Mouse (Mus musculus): Measurements from ENCODE around the gene Loxl3. TPM values are rescaled to one million over a fixed set of nuclear protein-coding genes. Genes with fewer than 3 reads are reported as not detected.
A peak's percentile ranks its signal among the peaks of the same experiment; 100 is the strongest.

Loxl3 gene
- polyA plus RNA-seq, 1 experiment from 2014 or later: 4.9 TPM

GRCm38 (mm10) chr6:83087205-83087925 is 53.4 kb downstream of the Loxl3 start:
- Histone ChIP-seq H3K9ac (no peak overlapping the region), H3K36me3 (replicated peaks; ENCODE audit: control insufficient read depth, insufficient read depth) (peaks cover 2% of the 10 kb centered on the region; the same call in 1 of the 2 replicates), H3K4me1 (replicated peaks; ENCODE audit: control insufficient read depth, insufficient read depth, low read length) (no peaks in the 10 kb centered on the region), H3K4me2 (replicated peaks) (peak overlapping the region; percentile 31), H3K27me3 (ENCODE audit: control insufficient read depth, insufficient read depth, low read length) (peaks cover 84% of the 10 kb centered on the region), H3K9me3 (ENCODE audit: control insufficient read depth, low read length) (no peaks in the 10 kb centered on the region), H3K4me3 (replicated peaks; ENCODE audit: low read length) (no peak overlapping the region), H3K27ac (no peak overlapping the region)
- no peak for DNase-seq (ENCODE audit: low spot score)
- WGBS: under 1% methylated on average over 47 of the region's 47 CpGs
- no peak for ATAC-seq (ENCODE audit: low FRiP score)

GRCm38 (mm10) chr6:83087926-83088260 is 53.9 kb downstream of the Loxl3 start:
- Histone ChIP-seq H3K9ac (no peak overlapping the region), H3K27me3 (ENCODE audit: control insufficient read depth, insufficient read depth, low read length) (peaks cover 84% of the 10 kb centered on the region), H3K4me2 (replicated peaks) (no peak overlapping the region), H3K9me3 (ENCODE audit: control insufficient read depth, low read length) (no peaks in the 10 kb centered on the region), H3K36me3 (replicated peaks; ENCODE audit: control insufficient read depth, insufficient read depth) (no peaks in the 10 kb centered on the region), H3K4me1 (replicated peaks; ENCODE audit: control insufficient read depth, insufficient read depth, low read length) (no peaks in the 10 kb centered on the region), H3K27ac (no peak overlapping the region), H3K4me3 (replicated peaks; ENCODE audit: low read length) (no peak overlapping the region)
- ATAC-seq (ENCODE audit: low FRiP score) (no peak), DNase-seq (ENCODE audit: low spot score) (no peak)
- WGBS: 4% methylated on average over 9 of the region's 9 CpGs

GRCm38 (mm10) chr6:83092416-83093127 is 58.6 kb downstream of the Loxl3 start:
- H3K27me3 ChIP-seq (ENCODE audit: control insufficient read depth, insufficient read depth, low read length): peaks cover 40% of the 10 kb centered on the region
- H3K36me3 ChIP-seq (replicated peaks; ENCODE audit: control insufficient read depth, insufficient read depth): no peaks in the 10 kb centered on the region
- H3K9ac ChIP-seq: no peak overlapping the region
- H3K4me3 ChIP-seq (replicated peaks; ENCODE audit: low read length): no peak overlapping the region
- H3K9me3 ChIP-seq (ENCODE audit: control insufficient read depth, low read length): no peaks in the 10 kb centered on the region
- no peak overlapping the region for H3K4me2 ChIP-seq (replicated peaks)
- ATAC-seq (ENCODE audit: low FRiP score): no peak
- no peaks in the 10 kb centered on the region for H3K4me1 ChIP-seq (replicated peaks; ENCODE audit: control insufficient read depth, insufficient read depth, low read length)
- 36% methylated on average over 6 of the region's 6 CpGs for WGBS
- DNase-seq (ENCODE audit: low spot score): no peak
- no peak overlapping the region for H3K27ac ChIP-seq

GRCm38 (mm10) chr6:83095968-83096367 is 62.0 kb downstream of the Loxl3 start:
- DNase-seq (ENCODE audit: low spot score) (no peak), ATAC-seq (ENCODE audit: low FRiP score) (no peak)
- Histone ChIP-seq H3K27me3 (ENCODE audit: control insufficient read depth, insufficient read depth, low read length) (peaks cover 8% of the 10 kb centered on the region; the same call in 1 of the 2 replicates), H3K27ac (no peak overlapping the region), H3K4me3 (replicated peaks; ENCODE audit: low read length) (no peak overlapping the region), H3K4me1 (replicated peaks; ENCODE audit: control insufficient read depth, insufficient read depth, low read length) (no peaks in the 10 kb centered on the region), H3K9me3 (ENCODE audit: control insufficient read depth, low read length) (no peaks in the 10 kb centered on the region), H3K4me2 (replicated peaks) (no peak overlapping the region), H3K9ac (no peak overlapping the region), H3K36me3 (replicated peaks; ENCODE audit: control insufficient read depth, insufficient read depth) (no peaks in the 10 kb centered on the region)
- 49% methylated on average over 6 of the region's 6 CpGs for WGBS

GRCm38 (mm10) chr6:83098411-83098810 is 64.4 kb downstream of the Loxl3 start:
- Histone ChIP-seq H3K27ac (no peak overlapping the region), H3K27me3 (ENCODE audit: control insufficient read depth, insufficient read depth, low read length) (no peaks in the 10 kb centered on the region), H3K9ac (no peak overlapping the region), H3K4me3 (replicated peaks; ENCODE audit: low read length) (no peak overlapping the region), H3K36me3 (replicated peaks; ENCODE audit: control insufficient read depth, insufficient read depth) (no peaks in the 10 kb centered on the region), H3K9me3 (ENCODE audit: control insufficient read depth, low read length) (no peaks in the 10 kb centered on the region), H3K4me2 (replicated peaks) (no peak overlapping the region), H3K4me1 (replicated peaks; ENCODE audit: control insufficient read depth, insufficient read depth, low read length) (peaks cover 11% of the 10 kb centered on the region)
- DNase-seq (ENCODE audit: low spot score) (no peak), ATAC-seq (ENCODE audit: low FRiP score) (no peak)
- WGBS: 59% methylated on average over 2 of the region's 2 CpGs

GRCm38 (mm10) chr6:83101316-83101687 is 67.3 kb downstream of the Loxl3 start, which contains the start of the genes Ccdc142 and Gm42688:
Gene Ccdc142 (plus strand): TSS chr6:83101601.
Gene Gm42688 (plus strand): TSS chr6:83101617.
- DNase-seq (ENCODE audit: low spot score) (peak; percentile 85), ATAC-seq (ENCODE audit: low FRiP score) (peak; percentile 88)
- H3K9ac ChIP-seq: peak within 1 kb of the TSS; percentile 75
- H3K27ac ChIP-seq: peak within 1 kb of the TSS; percentile 63
- no peaks in the 10 kb centered on the region for H3K27me3 ChIP-seq (ENCODE audit: control insufficient read depth, insufficient read depth, low read length)
- peak within 1 kb of the TSS; percentile 95 for H3K4me2 ChIP-seq (replicated peaks)
- no peaks in the 10 kb centered on the region for H3K9me3 ChIP-seq (ENCODE audit: control insufficient read depth, low read length)
- WGBS: under 1% methylated on average over 25 of the region's 25 CpGs
- H3K4me3 ChIP-seq (replicated peaks; ENCODE audit: low read length): peak within 1 kb of the TSS; percentile 53
- peaks cover 12% of the 10 kb centered on the region for H3K4me1 ChIP-seq (replicated peaks; ENCODE audit: control insufficient read depth, insufficient read depth, low read length)
- peaks cover 3% of the 10 kb centered on the region; the same call in 1 of the 2 replicates for H3K36me3 ChIP-seq (replicated peaks; ENCODE audit: control insufficient read depth, insufficient read depth)

- Histone ChIP-seq H3K4me1 (replicated peaks; ENCODE audit: control insufficient read depth, insufficient read depth, low read length) (peaks cover 12% of the 10 kb centered on the region), H3K9ac (peak overlapping the region; percentile 75), H3K36me3 (replicated peaks; ENCODE audit: control insufficient read depth, insufficient read depth) (peaks cover 7% of the 10 kb centered on the region), H3K9me3 (ENCODE audit: control insufficient read depth, low read length) (no peaks in the 10 kb centered on the region), H3K27ac (peak overlapping the region; percentile 63), H3K4me2 (replicated peaks) (peak overlapping the region; percentile 95), H3K27me3 (ENCODE audit: control insufficient read depth, insufficient read depth, low read length) (no peaks in the 10 kb centered on the region), H3K4me3 (replicated peaks; ENCODE audit: low read length) (peak overlapping the region; percentile 53)
- DNase-seq (ENCODE audit: low spot score): peak; percentile 58
- peak; percentile 79 for ATAC-seq (ENCODE audit: low FRiP score)
- WGBS: under 1% methylated on average over 73 of the region's 74 CpGs
Observed at GRCm38 (mm10) chr6:83101688-83102556, 67.9 kb downstream of the Loxl3 start.

All from hindbrain, embryonic 14.5 days (tissue).